Comparison of ENCODE assay signal across 8 mouse cellular contexts in the genomic region with DNA sequence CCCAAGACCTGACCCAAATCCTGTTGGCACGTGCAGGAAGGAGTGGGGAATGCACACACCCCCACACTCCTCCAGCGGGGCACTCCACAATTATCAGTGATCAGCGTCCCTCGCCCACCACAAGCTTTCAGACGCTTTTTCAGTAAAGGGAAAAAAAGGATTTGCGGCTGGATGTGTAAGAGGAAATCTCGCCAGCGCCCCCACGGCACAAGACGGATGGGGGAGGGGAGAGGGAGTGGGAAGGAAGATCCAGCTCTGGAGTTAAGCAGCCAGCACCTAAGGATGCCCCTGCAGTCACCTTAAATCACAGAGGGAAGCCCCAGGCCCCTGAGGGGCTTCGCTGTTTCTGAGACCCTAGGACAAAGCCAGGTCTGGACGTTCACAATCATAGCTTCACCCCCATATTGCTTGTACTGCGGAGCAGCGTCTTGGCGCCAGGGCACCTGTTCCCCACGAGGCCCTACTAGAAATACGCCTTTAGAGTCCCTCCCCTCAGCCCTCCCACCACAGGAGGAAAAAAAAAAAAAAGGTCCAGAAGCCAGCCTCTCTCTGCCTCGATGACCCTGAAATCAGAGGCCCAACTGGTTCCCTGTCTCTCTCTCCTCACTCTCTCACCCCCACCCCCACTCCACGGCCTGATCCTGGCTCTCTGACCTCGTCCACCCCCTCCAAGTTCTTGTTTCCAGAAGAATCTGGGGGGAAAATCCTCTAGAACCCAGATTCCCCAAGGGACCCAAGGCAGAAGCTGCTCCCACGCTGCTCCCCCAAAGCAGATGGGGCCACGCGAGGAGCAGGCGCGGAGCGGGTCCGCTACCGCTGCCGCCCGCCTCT. TPM values are rescaled to one million over a fixed set of nuclear protein-coding genes. Genes with fewer than 3 reads are reported as not detected.
DNase-seq lines count a peak whose midpoint lies in the region; ATAC-seq and TF ChIP-seq lines count a peak whose summit lies in the region.

No protein-coding gene starts in this region.

- no peak overlapping the region for H3K27ac ChIP-seq in testis, adult 2 months (ENCODE audit: control insufficient read depth, insufficient read depth, low read depth, low read length)
- H3K27ac ChIP-seq in liver, embryonic 13.5 days = no peak overlapping the region
- H3K27ac ChIP-seq in stomach, embryonic 14.5 days (ENCODE audit: low read length) = no peak overlapping the region

- no peaks in the 10 kb centered on the region for H3K27me3 ChIP-seq in testis, adult 2 months (ENCODE audit: control insufficient read depth, insufficient read depth, low read length)
- H3K27me3 ChIP-seq in liver, embryonic 13.5 days = peaks cover 77% of the 10 kb centered on the region
- peaks cover 40% of the 10 kb centered on the region for H3K27me3 ChIP-seq in stomach, embryonic 14.5 days (ENCODE audit: control insufficient read depth, insufficient read depth, low read length)

- H3K9me3 ChIP-seq in liver, embryonic 13.5 days (replicated peaks) = no peaks in the 10 kb centered on the region
- H3K9me3 ChIP-seq in stomach, embryonic 14.5 days (ENCODE audit: control insufficient read depth, low read depth, low read length) = no peaks in the 10 kb centered on the region

- no peaks in the 10 kb centered on the region for H3K36me3 ChIP-seq in testis, adult 2 months (ENCODE audit: control insufficient read depth, insufficient read depth, low read length)
- no peaks in the 10 kb centered on the region for H3K36me3 ChIP-seq in liver, embryonic 13.5 days
- no peaks in the 10 kb centered on the region for H3K36me3 ChIP-seq in stomach, embryonic 14.5 days (ENCODE audit: control insufficient read depth, insufficient read depth, low read length)

- ATAC-seq in frontal cortex, adult (ENCODE audit: low TSS enrichment) = no peak
- no peak for ATAC-seq in liver, embryonic 13.5 days (ENCODE audit: low read depth)
- no peak for ATAC-seq in stomach, embryonic 14.5 days (ENCODE audit: insufficient number of reproducible peaks, insufficient read depth, low FRiP score, low read depth)

- peak overlapping the region; percentile 83 for H3K4me3 ChIP-seq in testis, adult 2 months (ENCODE audit: control insufficient read depth, low read depth, low read length)
- H3K4me3 ChIP-seq in liver, embryonic 13.5 days (replicated peaks) = peak overlapping the region; percentile 48
- H3K4me3 ChIP-seq in stomach, embryonic 14.5 days (ENCODE audit: low read depth, low read length) = peak overlapping the region; percentile 47

- peaks cover 21% of the 10 kb centered on the region for H3K4me1 ChIP-seq in testis, adult 2 months (ENCODE audit: control insufficient read depth, insufficient read depth, low read length)
- peaks cover 8% of the 10 kb centered on the region for H3K4me1 ChIP-seq in liver, embryonic 13.5 days (replicated peaks)
- H3K4me1 ChIP-seq in stomach, embryonic 14.5 days (ENCODE audit: control insufficient read depth, insufficient read depth, low read length) = peaks cover 6% of the 10 kb centered on the region

- WGBS in liver, embryonic 13.5 days (ENCODE audit: insufficient replicate concordance) = 6% methylated on average over 30 of the region's 30 CpGs
- WGBS in stomach, embryonic 14.5 days = 5% methylated on average over 30 of the region's 30 CpGs

- TF ChIP-seq POLR2A in testis, adult 2 months (IDR thresholded peaks at IDR 0.05; ENCODE audit: control insufficient read depth, low read depth, low read length) = no peak

- peak; percentile 54 to 65 for DNase-seq in frontal cortex, postnatal 10 days (ENCODE audit: low spot score in 2 of 2)
- DNase-seq in testis, postnatal 10 days (ENCODE audit: low spot score) = no peak
- no peak for DNase-seq in liver, embryonic 13.5 days
- DNase-seq in ovary, postnatal 36 days (ENCODE audit: low spot score) = no peak
- no peak for DNase-seq in kidney, adult 18-20 months

- TF ChIP-seq CTCF in testis, adult 2 months (IDR thresholded peaks at IDR 0.05; ENCODE audit: control insufficient read depth, insufficient read depth, insufficient replicate concordance, low read depth, low read length) = no peak

- no peak overlapping the region for H3K9ac ChIP-seq in liver, embryonic 13.5 days
- H3K9ac ChIP-seq in stomach, embryonic 14.5 days (replicated peaks; ENCODE audit: low read depth, low read length) = no peak overlapping the region

- peak overlapping the region; percentile 64 for H3K4me2 ChIP-seq in liver, embryonic 13.5 days
- peak overlapping the region; percentile 96 for H3K4me2 ChIP-seq in stomach, embryonic 14.5 days (replicated peaks; ENCODE audit: low read depth, low read length)

RNA-seq across cellular contexts. Expression of gene Camk2b, which starts 1.7 kb away (rescaled TPM):
- 3.4 and 3.5 TPM in 2 replicates for polyA plus RNA-seq in testis, adult 2 months (2012; rRNA removed)
- polyA plus RNA-seq in liver, embryonic 13.5 days (2015; fragmentation: Nextera tagmentation; extraction: Ambion mirVana) = 0.35 and 0.63 TPM in 2 replicates
- 2.5 and 2.6 TPM in 2 replicates for polyA plus RNA-seq in stomach, embryonic 14.5 days (2014; fragmentation: Nextera tagmentation; extraction: Ambion mirVana)

Comparison
In these comparisons a context has a peak if more than half of its experiments do, and no peak if none do; other contexts are left out.
1. DNase-seq: peak in frontal cortex, postnatal 10 days (2 of 2); none in testis, postnatal 10 days (single experiment), liver, embryonic 13.5 days (single experiment), ovary, postnatal 36 days (single experiment) and kidney, adult 18-20 months (single experiment).
2. Peak in every context shown above with its lines, with median percentiles within 50 percentile points of each other: H3K4me3 ChIP-seq.